8 mouse cellular contexts compared by ENCODE assay signal in genomic region chr11:74876801-74877200, GRCm38 (mm10). TPM values are rescaled to one million over a fixed set of nuclear protein-coding genes. Genes with fewer than 3 reads are reported as not detected.
DNase-seq lines count a peak whose midpoint lies in the region; ATAC-seq and TF ChIP-seq lines count a peak whose summit lies in the region.

No protein-coding gene starts in this region.

- H3K9ac ChIP-seq in liver, embryonic 12.5 days, result no peak overlapping the region
- no peak overlapping the region for H3K9ac ChIP-seq in liver, postnatal 0 days (replicated peaks)
- no peak overlapping the region for H3K9ac ChIP-seq in intestine, embryonic 15.5 days
- H3K9ac ChIP-seq in midbrain, embryonic 15.5 days, result no peak overlapping the region

- 0 out of 2 replicates have a peak, but pooled peaks cover 4% of the 10 kb centered on the region for H3K27me3 ChIP-seq in liver, embryonic 12.5 days (replicated peaks)
- H3K27me3 ChIP-seq in liver, postnatal 0 days (ENCODE audit: insufficient read depth, low read length), result no peaks in the 10 kb centered on the region
- no peaks in the 10 kb centered on the region for H3K27me3 ChIP-seq in intestine, embryonic 15.5 days (replicated peaks)
- no peaks in the 10 kb centered on the region for H3K27me3 ChIP-seq in midbrain, embryonic 15.5 days (replicated peaks)

- peak overlapping the region; percentile 8; the same call in 1 of the 2 replicates for H3K4me2 ChIP-seq in liver, embryonic 12.5 days
- H3K4me2 ChIP-seq in liver, postnatal 0 days (ENCODE audit: low read depth, low read length), result no peak overlapping the region
- H3K4me2 ChIP-seq in intestine, embryonic 15.5 days (replicated peaks), result peak overlapping the region; percentile 30
- peak overlapping the region; percentile 39 for H3K4me2 ChIP-seq in midbrain, embryonic 15.5 days

- H3K36me3 ChIP-seq in liver, embryonic 12.5 days, result no peaks in the 10 kb centered on the region
- H3K36me3 ChIP-seq in liver, postnatal 0 days (replicated peaks; ENCODE audit: insufficient read depth, low read length), result no peaks in the 10 kb centered on the region
- H3K36me3 ChIP-seq in intestine, embryonic 15.5 days, result no peaks in the 10 kb centered on the region
- no peaks in the 10 kb centered on the region for H3K36me3 ChIP-seq in midbrain, embryonic 15.5 days (replicated peaks)

- TF ChIP-seq EP300 in liver, postnatal 0 days (IDR thresholded peaks at IDR 0.05; ENCODE audit: low read depth), result no peak

- intact Hi-C loops in left cerebral cortex, postnatal 10 days (cut with DNase I), result no loop called here

- WGBS in liver, embryonic 12.5 days (ENCODE audit: insufficient replicate concordance), result 15% methylated on average over 9 of the region's 9 CpGs
- WGBS in liver, postnatal 0 days (ENCODE audit: insufficient replicate concordance), result 23% methylated on average over 9 of the region's 9 CpGs
- WGBS in intestine, embryonic 15.5 days, result 3% methylated on average over 9 of the region's 9 CpGs
- WGBS in midbrain, embryonic 15.5 days, result 0% methylated on average over 9 of the region's 9 CpGs

- H3K4me1 ChIP-seq in liver, embryonic 12.5 days, result peaks cover 22% of the 10 kb centered on the region
- H3K4me1 ChIP-seq in liver, postnatal 0 days (ENCODE audit: insufficient read depth), result peaks cover 6% of the 10 kb centered on the region; the same call in 1 of the 2 replicates
- 0 out of 2 replicates have a peak, but pooled peaks cover 9% of the 10 kb centered on the region for H3K4me1 ChIP-seq in intestine, embryonic 15.5 days (replicated peaks)
- H3K4me1 ChIP-seq in midbrain, embryonic 15.5 days, result peaks cover 20% of the 10 kb centered on the region

- ATAC-seq in liver, embryonic 12.5 days, result no peak
- no peak for ATAC-seq in liver, postnatal 0 days
- ATAC-seq in intestine, embryonic 15.5 days, result peak; percentile 92
- peak; percentile 90 for ATAC-seq in midbrain, embryonic 15.5 days (replicated peaks)

- H3K9me3 ChIP-seq in liver, embryonic 12.5 days (replicated peaks), result no peaks in the 10 kb centered on the region
- no peaks in the 10 kb centered on the region for H3K9me3 ChIP-seq in liver, postnatal 0 days (ENCODE audit: low read length)
- no peaks in the 10 kb centered on the region for H3K9me3 ChIP-seq in intestine, embryonic 15.5 days
- no peaks in the 10 kb centered on the region for H3K9me3 ChIP-seq in midbrain, embryonic 15.5 days

- DNase-seq in liver, postnatal 0 days, result no peak
- DNase-seq in embryo, embryonic 9.5 days (ENCODE audit: extremely low spot score), result peak; percentile 57
- peak; percentile 98 for DNase-seq in heart, adult 11 months
- peak; percentile 70 to 78 for DNase-seq in left cerebral cortex, postnatal 10 days (ENCODE audit: extremely low spot score in 1 of 2, low spot score in 2 of 2)
- peak; percentile 25 for DNase-seq in yolk sac, embryonic 10.5 days (ENCODE audit: low spot score)

- TF ChIP-seq CTCF in liver, postnatal 0 days (IDR thresholded peaks at IDR 0.05; ENCODE audit: low read depth), result no peak

- no peak overlapping the region for H3K4me3 ChIP-seq in liver, embryonic 12.5 days
- H3K4me3 ChIP-seq in liver, postnatal 0 days (ENCODE audit: low read depth, low read length), result no peak overlapping the region
- H3K4me3 ChIP-seq in intestine, embryonic 15.5 days (replicated peaks), result no peak overlapping the region
- peak overlapping the region; percentile 11 for H3K4me3 ChIP-seq in midbrain, embryonic 15.5 days

- no peak overlapping the region for H3K27ac ChIP-seq in liver, embryonic 12.5 days
- no peak overlapping the region for H3K27ac ChIP-seq in liver, postnatal 0 days (ENCODE audit: low read depth)
- 0 out of 2 replicates have a peak overlapping the region, but pooled peaks have one; percentile 4 for H3K27ac ChIP-seq in intestine, embryonic 15.5 days
- peak overlapping the region; percentile 82 for H3K27ac ChIP-seq in midbrain, embryonic 15.5 days

RNA-seq across cellular contexts. Expression of gene Sgsm2, which starts 20.1 kb away (rescaled TPM):
- polyA plus RNA-seq in liver, embryonic 12.5 days (2016; fragmentation: Nextera tagmentation; extraction: Ambion mirVana), result 2.6 and 2.9 TPM in 2 replicates
- polyA plus RNA-seq in liver, postnatal 0 days (2015; fragmentation: Nextera tagmentation; extraction: Ambion mirVana), result 0.79 and 0.87 TPM in 2 replicates
- 5.1 TPM in 2 replicates for polyA plus RNA-seq in intestine, embryonic 15.5 days (2015; fragmentation: Nextera tagmentation; extraction: Ambion mirVana)
- total RNA-seq in left cerebral cortex, postnatal 10 days (2021), result 10 to 100 TPM; 60.5 to 65.2 TPM
- polyA plus RNA-seq in midbrain, embryonic 15.5 days (2015; fragmentation: Nextera tagmentation; extraction: Ambion mirVana), result 31.2 and 33.9 TPM in 2 replicates

RNA-seq across cellular contexts. Expression of gene Tsr1, which starts 21.1 kb away (rescaled TPM):
- polyA plus RNA-seq in liver, embryonic 12.5 days (2016; fragmentation: Nextera tagmentation; extraction: Ambion mirVana), result 45.5 and 47.1 TPM in 2 replicates
- 13.4 and 14.7 TPM in 2 replicates for polyA plus RNA-seq in liver, postnatal 0 days (2015; fragmentation: Nextera tagmentation; extraction: Ambion mirVana)
- 49.6 and 53.5 TPM in 2 replicates for polyA plus RNA-seq in intestine, embryonic 15.5 days (2015; fragmentation: Nextera tagmentation; extraction: Ambion mirVana)
- 10 to 100 TPM; 36.4 to 38.5 TPM for total RNA-seq in left cerebral cortex, postnatal 10 days (2021)
- 26.3 and 28.6 TPM in 2 replicates for polyA plus RNA-seq in midbrain, embryonic 15.5 days (2015; fragmentation: Nextera tagmentation; extraction: Ambion mirVana)

RNA-seq across cellular contexts. Expression of gene Mnt, which starts 46.1 kb away (rescaled TPM):
- 1.9 and 2.0 TPM in 2 replicates for polyA plus RNA-seq in liver, embryonic 12.5 days (2016; fragmentation: Nextera tagmentation; extraction: Ambion mirVana)
- polyA plus RNA-seq in liver, postnatal 0 days (2015; fragmentation: Nextera tagmentation; extraction: Ambion mirVana), result 1.3 and 1.4 TPM in 2 replicates
- polyA plus RNA-seq in intestine, embryonic 15.5 days (2015; fragmentation: Nextera tagmentation; extraction: Ambion mirVana), result 4.8 and 5.0 TPM in 2 replicates
- total RNA-seq in left cerebral cortex, postnatal 10 days (2021), result 10 to 100 TPM; 33.5 to 34.9 TPM
- 9.9 and 10.2 TPM in 2 replicates for polyA plus RNA-seq in midbrain, embryonic 15.5 days (2015; fragmentation: Nextera tagmentation; extraction: Ambion mirVana)

RNA-seq across cellular contexts. Expression of gene Smg6, which starts 48.8 kb away (rescaled TPM):
- polyA plus RNA-seq in liver, embryonic 12.5 days (2016; fragmentation: Nextera tagmentation; extraction: Ambion mirVana), result 7.7 and 7.8 TPM in 2 replicates
- polyA plus RNA-seq in liver, postnatal 0 days (2015; fragmentation: Nextera tagmentation; extraction: Ambion mirVana), result 4.7 TPM in 2 replicates
- polyA plus RNA-seq in intestine, embryonic 15.5 days (2015; fragmentation: Nextera tagmentation; extraction: Ambion mirVana), result 11.9 and 12.4 TPM in 2 replicates
- total RNA-seq in left cerebral cortex, postnatal 10 days (2021), result 10 to 100 TPM; 21.8 to 24.9 TPM
- polyA plus RNA-seq in midbrain, embryonic 15.5 days (2015; fragmentation: Nextera tagmentation; extraction: Ambion mirVana), result 16.0 and 17.1 TPM in 2 replicates

RNA-seq across cellular contexts. Expression of gene Srr, which starts 48.9 kb away (rescaled TPM):
- 4.9 and 6.5 TPM in 2 replicates for polyA plus RNA-seq in liver, embryonic 12.5 days (2016; fragmentation: Nextera tagmentation; extraction: Ambion mirVana)
- polyA plus RNA-seq in liver, postnatal 0 days (2015; fragmentation: Nextera tagmentation; extraction: Ambion mirVana), result 4.4 and 5.2 TPM in 2 replicates
- 16.1 and 16.6 TPM in 2 replicates for polyA plus RNA-seq in intestine, embryonic 15.5 days (2015; fragmentation: Nextera tagmentation; extraction: Ambion mirVana)
- 100 to 1,000 TPM in 1 of 2 experiments, 10 to 100 TPM in 1; 99.9 to 101 TPM for total RNA-seq in left cerebral cortex, postnatal 10 days (2021)
- polyA plus RNA-seq in midbrain, embryonic 15.5 days (2015; fragmentation: Nextera tagmentation; extraction: Ambion mirVana), result 38.6 and 40.4 TPM in 2 replicates

Comparison
In these comparisons a context has a peak if more than half of its experiments do, and no peak if none do; other contexts are left out.
1. ATAC-seq: peak in intestine, embryonic 15.5 days (single experiment) and midbrain, embryonic 15.5 days (single experiment); none in liver, embryonic 12.5 days (single experiment) and liver, postnatal 0 days (single experiment).
2. H3K27ac ChIP-seq: peak in intestine, embryonic 15.5 days (single experiment) and midbrain, embryonic 15.5 days (single experiment); none in liver, embryonic 12.5 days (single experiment) and liver, postnatal 0 days (single experiment).